Mouse (Mus musculus) C2C12 (cell line): ENCODE data around the gene Car11.

Source experiments
- CEBPB ChIP-seq: IDR thresholded peaks from one replicate; pipeline ENCODE4 v1.6.1; 2011; ENCODE audit warnings: low read depth, mild to moderate bottlenecking, control low read depth, moderate library complexity
- CTCF ChIP-seq: IDR thresholded peaks from one replicate; pipeline ENCODE4 v1.5.1; 2011; ENCODE audit not compliant: control insufficient read depth, insufficient read depth, insufficient read length
- FOSL1 ChIP-seq: IDR thresholded peaks from one replicate; pipeline ENCODE4 v1.8.0; 2011; ENCODE audit warnings: mild to moderate bottlenecking, low read length; ENCODE audit not compliant: poor library complexity, insufficient read depth, severe bottlenecking
- MAX ChIP-seq: IDR thresholded peaks from one replicate; pipeline ENCODE4 v1.6.1; 2011; ENCODE audit warnings: mild to moderate bottlenecking, control low read depth
- MYOD1 ChIP-seq: IDR thresholded peaks from one replicate; pipeline ENCODE4 v1.6.1; 2011; ENCODE audit warnings: low read depth; ENCODE audit not compliant: control insufficient read depth, insufficient read length
- MYOG ChIP-seq: IDR thresholded peaks from one replicate; pipeline ENCODE4 v1.6.1; 2011; ENCODE audit not compliant: control insufficient read depth, insufficient read length; ENCODE audit errors: extremely low read depth
- USF1 ChIP-seq: IDR thresholded peaks from one replicate; pipeline ENCODE4 v1.6.1; 2011; ENCODE audit warnings: low read depth, mild to moderate bottlenecking, control low read depth, moderate library complexity

GRCm38 (mm10) chr7:45709036-45709435 lies 9.4 kb downstream of the Car11 start:
- TF ChIP-seq MAX (no peak), MYOD1 (no peak), CTCF (no peak), MYOG (no peak), CEBPB (no peak), FOSL1 (no peak), USF1 (no peak)
